Mouse (Mus musculus) midbrain, postnatal 0 days (tissue): ENCODE measurements around the gene Slc24a3. TPM values are rescaled to one million over a fixed set of nuclear protein-coding genes. Genes with fewer than 3 reads are reported as not detected.

Experiments used
- ATAC-seq: fragments of 200-750 bp; cut with Nextera tagmentation; 2 replicates; pipeline ENCODE4 v1.8.0; 2017; ENCODE audit warnings: moderate number of reproducible peaks, mild to moderate bottlenecking, moderate TSS enrichment, moderate library complexity; ENCODE audit not compliant: low FRiP score
- DNase-seq: peaks from one replicate; pipeline ENCODE4 v3.0.0-alpha.2; 2015; ENCODE audit warnings: low spot score
- H3K27ac ChIP-seq: fragments of 300-500 bp; sonication (generic); 2 replicates; pipeline ENCODE4 v1.5.1; 2014; ENCODE audit warnings: low read depth, mild to moderate bottlenecking, low read length, mixed read lengths
- H3K27me3 ChIP-seq: fragments of 300-500 bp; sonication (generic); 2 replicates; pipeline ENCODE4 v1.6.1; 2014; ENCODE audit warnings: low read length, control low read depth, mixed read lengths; ENCODE audit not compliant: insufficient read depth
- H3K36me3 ChIP-seq: fragments of 300-500 bp; sonication (generic); 2 replicates; pipeline ENCODE4 v1.6.1; 2014; ENCODE audit warnings: low read length, control low read depth, mixed read lengths; ENCODE audit not compliant: insufficient read depth
- H3K4me1 ChIP-seq: fragments of 300-500 bp; sonication (generic); 2 replicates; pipeline ENCODE4 v1.6.1; 2014; ENCODE audit warnings: mild to moderate bottlenecking, control low read depth, antibody characterized with exemption, low read length, mixed read lengths; ENCODE audit not compliant: insufficient read depth
- H3K4me2 ChIP-seq: fragments of 300-500 bp; sonication (generic); 2 replicates; pipeline ENCODE4 v1.6.1; 2014; ENCODE audit warnings: low read depth, mild to moderate bottlenecking, low read length, mixed read lengths; ENCODE audit not compliant: poor library complexity, severe bottlenecking
- H3K4me3 ChIP-seq: fragments of 300-500 bp; sonication (generic); 2 replicates; pipeline ENCODE4 v1.5.1; 2014; ENCODE audit warnings: low read depth, mild to moderate bottlenecking, low read length, moderate library complexity
- H3K9ac ChIP-seq: fragments of 300-500 bp; sonication (generic); replicated peaks from 2 replicates; pipeline ENCODE4 v1.6.1; 2014; ENCODE audit warnings: mild to moderate bottlenecking, low read length, moderate library complexity, mixed read lengths; ENCODE audit not compliant: poor library complexity, severe bottlenecking
- H3K9me3 ChIP-seq: fragments of 300-500 bp; sonication (generic); 2 replicates; pipeline ENCODE4 v1.6.1; 2016; ENCODE audit warnings: low read length, control low read depth
- CTCF ChIP-seq: IDR thresholded peaks from 2 replicates; pipeline ENCODE4 v1.5.1; 2016; ENCODE audit warnings: antibody characterized with exemption, mild to moderate bottlenecking
- WGBS: fragments of 180-500 bp; shearing (Covaris S2); extraction: QIAGEN DNeasy Blood & Tissue Kit; methylation state at CpG from one replicate; pipeline ENCODE4 v1.1.7; 2014; 5-methylcytosine and 5-hydroxymethylcytosine counted together
- polyA plus RNA-seq: library from polyadenylated mRNA; unstranded; fragments of >200 nt; fragmentation: Nextera tagmentation; extraction: Ambion mirVana; gene quantifications from 2 replicates; pipeline ENCODE4 v1.2.1, GENCODE M21; 2015
- total RNA-seq: library from RNA; depleted of rRNA; stranded (reverse); fragments of >200 nt; gene quantifications from 2 replicates; pipeline ENCODE4 v1.2.3, GENCODE M21; 2014

Slc24a3 gene
- total and polyA plus RNA-seq, 2 experiments from 2014 or later = 34.5 to 65.7 TPM

DNA sequence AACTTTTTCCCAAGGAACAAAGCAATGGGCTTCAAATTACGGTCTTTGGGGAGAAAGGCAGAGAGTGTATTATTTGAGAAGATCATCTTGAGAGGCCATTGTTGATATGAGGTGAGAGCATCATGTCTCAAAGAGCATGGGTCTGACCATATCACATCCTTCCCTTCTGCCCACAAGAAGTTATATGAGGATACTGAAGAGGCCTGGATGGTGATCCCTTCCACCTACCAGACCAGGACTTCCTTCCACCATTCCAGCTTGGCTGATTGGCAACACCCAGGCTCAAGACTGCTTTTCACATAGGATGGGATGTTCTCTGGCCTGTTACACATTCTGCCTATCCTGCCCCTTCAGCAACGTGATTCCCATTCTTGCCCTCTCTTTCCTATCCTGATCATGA, 216.7 kb downstream of the Slc24a3 start:
- H3K4me1 ChIP-seq = 0 out of 2 replicates have a peak, but pooled peaks cover 3% of the 10 kb centered on the region
- WGBS = 90% methylated on average over 2 of the region's 2 CpGs
- H3K4me3 ChIP-seq = no peak overlapping the region
- TF ChIP-seq CTCF = no peak
- no peak overlapping the region for H3K27ac ChIP-seq
- no peak for ATAC-seq
- no peak for DNase-seq
- no peak overlapping the region for H3K4me2 ChIP-seq
- H3K9me3 ChIP-seq = no peaks in the 10 kb centered on the region
- H3K36me3 ChIP-seq = no peaks in the 10 kb centered on the region
- H3K9ac ChIP-seq = no peak overlapping the region
- H3K27me3 ChIP-seq = no peaks in the 10 kb centered on the region

DNA sequence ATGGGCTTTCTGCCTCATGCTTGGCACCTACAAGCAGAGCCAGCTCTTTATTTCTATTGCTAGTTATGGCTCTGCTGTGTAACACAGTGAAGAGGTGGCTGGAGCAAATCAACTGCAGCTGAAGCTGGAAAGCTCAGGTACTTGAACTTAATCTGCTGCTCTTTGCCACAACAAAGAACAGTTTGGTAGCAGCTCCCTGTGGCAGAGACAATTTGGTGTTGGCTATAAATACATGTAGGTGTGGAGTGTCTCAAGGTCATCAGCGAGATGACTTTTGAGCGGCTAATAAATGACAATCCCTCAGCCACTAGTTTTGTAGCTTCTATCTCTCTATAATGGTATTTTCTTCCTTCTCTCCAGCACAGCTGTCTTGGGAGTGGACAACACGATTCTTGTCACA, 217.7 kb downstream of the Slc24a3 start:
- H3K9me3 ChIP-seq = no peaks in the 10 kb centered on the region
- DNase-seq = no peak
- no peak for TF ChIP-seq CTCF
- H3K9ac ChIP-seq = no peak overlapping the region
- H3K36me3 ChIP-seq = no peaks in the 10 kb centered on the region
- no peak overlapping the region for H3K4me2 ChIP-seq
- H3K4me3 ChIP-seq = no peak overlapping the region
- no peak for ATAC-seq
- no peak overlapping the region for H3K27ac ChIP-seq
- WGBS = 95% methylated on average over 3 of the region's 3 CpGs
- H3K27me3 ChIP-seq = no peaks in the 10 kb centered on the region
- 0 out of 2 replicates have a peak, but pooled peaks cover 3% of the 10 kb centered on the region for H3K4me1 ChIP-seq

GRCm38 (mm10) chr2:145385773-145386172, 218.2 kb downstream of the Slc24a3 start:
- H3K36me3 ChIP-seq = no peaks in the 10 kb centered on the region
- H3K9ac ChIP-seq = no peak overlapping the region
- no peaks in the 10 kb centered on the region for H3K27me3 ChIP-seq
- ATAC-seq (no peak), DNase-seq (no peak)
- H3K4me3 ChIP-seq = no peak overlapping the region
- no peak overlapping the region for H3K4me2 ChIP-seq
- H3K4me1 ChIP-seq = 0 out of 2 replicates have a peak, but pooled peaks cover 2% of the 10 kb centered on the region
- WGBS = 30% methylated on average over 1 of the region's 1 CpGs
- no peak overlapping the region for H3K27ac ChIP-seq
- H3K9me3 ChIP-seq = no peaks in the 10 kb centered on the region
- no peak for TF ChIP-seq CTCF

GRCm38 (mm10) chr2:145395804-145396203, 228.2 kb downstream of the Slc24a3 start:
- Histone ChIP-seq H3K4me2 (no peak overlapping the region), H3K9me3 (no peaks in the 10 kb centered on the region)

GRCm38 (mm10) chr2:145396579-145396978, 229.0 kb downstream of the Slc24a3 start:
- Histone ChIP-seq H3K27ac (no peak overlapping the region), H3K36me3 (no peaks in the 10 kb centered on the region), H3K4me2 (no peak overlapping the region), H3K9ac (no peak overlapping the region), H3K9me3 (no peaks in the 10 kb centered on the region), H3K4me3 (no peak overlapping the region), H3K4me1 (no peaks in the 10 kb centered on the region), H3K27me3 (no peaks in the 10 kb centered on the region)
- ATAC-seq (no peak), DNase-seq (peak; percentile 59)
- TF ChIP-seq CTCF = no peak
- WGBS = 41% methylated on average over 7 of the region's 7 CpGs

More at GRCm38 (mm10) chr2:145395804-145396203, 228.2 kb downstream of the Slc24a3 start:
- no peak for ATAC-seq
- peak; percentile 44 for DNase-seq
- Histone ChIP-seq H3K36me3 (no peaks in the 10 kb centered on the region), H3K4me3 (no peak overlapping the region), H3K4me1 (no peaks in the 10 kb centered on the region), H3K9ac (no peak overlapping the region), H3K27ac (no peak overlapping the region), H3K27me3 (no peaks in the 10 kb centered on the region)
- TF ChIP-seq CTCF = no peak
- WGBS = 77% methylated on average over 3 of the region's 3 CpGs

DNA sequence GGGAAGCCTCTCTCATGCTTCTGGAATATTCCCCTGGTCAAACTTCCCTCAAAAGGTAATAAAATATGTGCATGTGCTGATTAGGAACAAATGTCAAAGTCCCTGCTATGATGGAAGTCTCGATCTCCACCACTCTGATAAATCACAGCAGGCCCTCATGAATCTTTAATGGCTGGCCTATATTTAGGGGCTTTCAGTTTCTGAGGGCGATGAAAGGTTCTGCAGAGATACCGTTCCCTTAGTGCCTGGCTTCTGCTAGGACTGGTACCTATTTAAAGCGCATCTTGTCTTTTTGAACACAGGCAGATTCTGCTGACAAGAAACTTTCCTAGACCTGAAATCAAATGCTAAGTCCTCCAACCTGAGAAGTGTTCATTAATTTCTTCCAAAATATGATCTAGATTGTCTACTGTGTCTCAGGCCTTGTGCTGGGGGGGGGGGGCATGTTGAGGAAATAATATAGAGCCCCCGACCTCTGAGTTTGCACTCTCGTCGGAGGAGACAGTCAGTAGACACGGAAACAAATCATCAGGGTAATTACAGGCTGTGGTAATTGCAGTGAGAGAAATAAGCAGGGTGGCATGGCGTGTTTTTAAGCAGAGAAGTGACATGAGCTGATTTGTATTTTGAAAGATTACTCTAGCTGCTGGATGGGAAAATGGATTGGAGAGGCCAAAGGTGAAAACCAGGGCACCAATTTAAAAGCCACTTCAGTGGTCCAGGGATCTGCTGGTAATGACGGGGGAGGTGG, 230.1 kb downstream of the Slc24a3 start:
- H3K36me3 ChIP-seq = no peaks in the 10 kb centered on the region
- no peak for TF ChIP-seq CTCF
- H3K9me3 ChIP-seq = no peaks in the 10 kb centered on the region
- no peaks in the 10 kb centered on the region for H3K27me3 ChIP-seq
- no peaks in the 10 kb centered on the region for H3K4me1 ChIP-seq
- H3K4me2 ChIP-seq = no peak overlapping the region
- no peak overlapping the region for H3K27ac ChIP-seq
- ATAC-seq = no peak
- no peak overlapping the region for H3K4me3 ChIP-seq
- H3K9ac ChIP-seq = no peak overlapping the region
- no peak for DNase-seq
- WGBS = 55% methylated on average over 10 of the region's 10 CpGs
